Mouse (Mus musculus) limb, embryonic 11.5 days (tissue): Measurements from ENCODE around the gene Gm6370. TPM values are rescaled to one million over a fixed set of nuclear protein-coding genes. Genes with fewer than 3 reads are reported as not detected.
"Not testable (repeated sequence)": the region's sequence is repeated elsewhere in the genome, so short reads cannot be mapped to it uniquely, and the experiment has no call there.

Experiments used
- ATAC-seq: fragments of 200-750 bp; cut with Nextera tagmentation; 2 replicates; pipeline ENCODE4 v1.8.0; 2017; ENCODE audit warnings: low read depth; ENCODE audit not compliant: insufficient number of reproducible peaks, low FRiP score, low TSS enrichment
- DNase-seq: peaks from one replicate; pipeline ENCODE4 v3.0.0-alpha.2; 2015; ENCODE audit warnings: low spot score
- H3K27ac ChIP-seq: fragments of 300-500 bp; sonication (generic); replicated peaks from 2 replicates; pipeline ENCODE4 v1.5.1; 2014; ENCODE audit warnings: low read depth, mild to moderate bottlenecking, low read length
- H3K27me3 ChIP-seq: fragments of 300-500 bp; sonication (generic); 2 replicates; pipeline ENCODE4 v1.6.1; 2014; ENCODE audit warnings: mild to moderate bottlenecking, low read length, mixed read lengths; ENCODE audit not compliant: control insufficient read depth, insufficient read depth
- H3K36me3 ChIP-seq: fragments of 300-500 bp; sonication (generic); 2 replicates; pipeline ENCODE4 v1.6.1; 2014; ENCODE audit warnings: mild to moderate bottlenecking, low read length, moderate library complexity, mixed read lengths; ENCODE audit not compliant: control insufficient read depth, insufficient read depth
- H3K4me1 ChIP-seq: fragments of 300-500 bp; sonication (generic); 2 replicates; pipeline ENCODE4 v1.6.1; 2014; ENCODE audit warnings: low read length, mixed read lengths; ENCODE audit not compliant: control insufficient read depth, insufficient read depth
- H3K4me2 ChIP-seq: fragments of 300-500 bp; sonication (generic); 2 replicates; pipeline ENCODE4 v1.6.1; 2014; ENCODE audit warnings: low read depth, mild to moderate bottlenecking, moderate library complexity; ENCODE audit not compliant: severe bottlenecking
- H3K4me3 ChIP-seq: fragments of 300-500 bp; sonication (generic); 2 replicates; pipeline ENCODE4 v1.5.1; 2014; ENCODE audit warnings: low read depth, low read length
- H3K9ac ChIP-seq: fragments of 300-500 bp; sonication (generic); 2 replicates; pipeline ENCODE4 v1.6.1; 2014; ENCODE audit warnings: mild to moderate bottlenecking, low read length
- H3K9me3 ChIP-seq: fragments of 300-500 bp; sonication (generic); 2 replicates; pipeline ENCODE4 v1.6.1; 2016; ENCODE audit warnings: low read length; ENCODE audit not compliant: control insufficient read depth
- WGBS: fragments of 180-500 bp; shearing (Covaris S2); extraction: QIAGEN DNeasy Blood & Tissue Kit; methylation state at CpG from one replicate; pipeline ENCODE4 v1.1.7; 2014; 5-methylcytosine and 5-hydroxymethylcytosine counted together
- polyA plus RNA-seq: library from polyadenylated mRNA; unstranded; fragments of >200 nt; fragmentation: Nextera tagmentation; extraction: Ambion mirVana; gene quantifications from 2 replicates; pipeline ENCODE4 v1.2.1, GENCODE M21; 2014

Gene Gm6370
- polyA plus RNA-seq, 1 experiment from 2014 or later, result not detected

DNA sequence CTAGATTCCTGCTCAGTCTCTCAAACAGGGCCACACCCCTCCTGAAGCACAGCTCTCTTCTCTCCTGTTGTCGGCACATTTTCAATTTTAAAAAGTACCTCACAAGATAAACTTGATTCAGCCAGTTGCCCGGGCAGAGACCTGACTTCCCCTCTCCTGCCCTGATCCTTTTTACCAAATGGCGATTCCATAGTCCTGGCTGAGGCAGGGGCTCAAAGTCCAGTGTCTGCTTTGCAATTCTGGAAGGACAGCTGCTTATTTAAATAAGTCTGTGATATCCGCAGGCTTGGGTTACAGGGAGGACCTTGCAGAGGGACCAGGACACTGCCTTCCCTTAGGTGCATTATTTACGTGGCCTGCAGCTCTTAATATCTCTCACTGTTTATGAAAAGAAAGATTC is 19.9 kb upstream of the Gm6370 start:
- Histone ChIP-seq H3K4me3 (no peak overlapping the region), H3K27me3 (no peaks in the 10 kb centered on the region), H3K9me3 (no peaks in the 10 kb centered on the region), H3K36me3 (no peaks in the 10 kb centered on the region), H3K9ac (no peak overlapping the region), H3K4me2 (no peak overlapping the region), H3K4me1 (no peaks in the 10 kb centered on the region), H3K27ac (no peak overlapping the region)
- DNase-seq (no peak), ATAC-seq (no peak)
- 91% methylated on average over 5 of the region's 5 CpGs for WGBS

DNA sequence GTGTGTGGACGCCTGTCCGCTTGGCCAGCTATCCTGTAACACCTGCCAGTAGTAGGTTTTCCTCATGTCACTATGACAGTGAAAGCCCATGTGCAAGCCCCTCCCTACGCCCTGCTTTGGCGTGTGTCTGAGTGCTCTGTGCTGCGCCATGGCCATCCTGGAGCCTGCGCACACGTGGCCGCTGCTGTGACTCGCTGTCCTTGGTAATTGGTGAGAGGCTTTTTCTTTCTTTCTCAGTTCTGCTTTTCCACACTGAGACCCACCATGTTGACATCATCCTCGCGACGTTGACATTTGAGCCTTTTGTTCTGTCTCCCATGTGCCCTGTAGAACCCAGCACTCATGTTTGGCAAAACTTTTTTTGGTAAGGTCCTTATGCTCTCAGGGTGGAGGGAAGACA is 19.3 kb upstream of the Gm6370 start:
- no peaks in the 10 kb centered on the region for H3K36me3 ChIP-seq
- no peaks in the 10 kb centered on the region for H3K4me1 ChIP-seq
- H3K4me3 ChIP-seq, result no peak overlapping the region
- DNase-seq, result no peak
- H3K4me2 ChIP-seq, result no peak overlapping the region
- H3K9ac ChIP-seq, result no peak overlapping the region
- no peak for ATAC-seq
- no peaks in the 10 kb centered on the region for H3K27me3 ChIP-seq
- H3K9me3 ChIP-seq, result no peaks in the 10 kb centered on the region
- 96% methylated on average over 12 of the region's 12 CpGs for WGBS
- H3K27ac ChIP-seq, result no peak overlapping the region

DNA sequence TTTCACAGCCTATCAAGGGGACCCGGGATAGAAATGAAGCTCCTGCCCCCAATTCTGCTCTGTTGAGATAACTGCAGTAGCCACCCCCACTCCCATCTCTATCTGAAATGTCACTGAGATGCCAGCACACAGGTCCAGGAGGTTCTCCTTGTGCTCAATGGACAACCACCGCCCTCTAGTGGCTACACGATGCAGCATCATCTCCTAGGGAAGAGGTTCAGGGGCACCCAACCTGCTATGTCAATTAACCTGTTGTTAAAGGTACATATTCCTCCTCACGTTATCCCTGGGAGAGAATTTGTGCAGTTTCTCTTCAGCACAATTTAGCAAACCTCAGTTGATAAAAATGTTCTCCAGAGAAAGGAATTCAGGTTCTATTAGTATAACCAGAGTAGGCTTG is 11.6 kb upstream of the Gm6370 start:
- H3K27ac ChIP-seq, H3K4me1 ChIP-seq, H3K9ac ChIP-seq, H3K4me3 ChIP-seq, H3K36me3 ChIP-seq, DNase-seq, H3K27me3 ChIP-seq, H3K9me3 ChIP-seq, H3K4me2 ChIP-seq, ATAC-seq: not testable (repeated sequence)
- 15% methylated on average over 4 of the region's 4 CpGs for WGBS

DNA sequence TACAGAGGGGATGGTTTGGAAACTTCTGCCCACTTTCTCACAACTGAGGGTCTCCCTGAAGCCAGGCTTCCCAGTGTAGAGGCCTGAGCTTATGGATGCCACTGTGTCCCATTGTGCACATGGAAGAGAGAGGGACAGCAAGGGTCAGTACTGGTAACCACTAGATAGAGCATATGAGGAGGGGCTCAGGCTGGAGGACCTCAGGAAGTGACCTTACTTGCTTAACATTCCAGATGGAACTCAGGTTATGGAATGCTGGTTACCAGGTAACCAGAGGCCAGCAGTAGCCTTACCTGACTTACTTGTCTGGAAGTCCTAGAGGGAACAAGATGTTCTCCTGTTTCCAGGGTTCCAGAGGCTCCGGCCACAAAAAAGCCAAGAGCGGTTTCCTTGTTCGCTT is 9.5 kb upstream of the Gm6370 start, which contains the start of gene Gm6408:
TSS of gene Gm6408 (plus strand) at position 301 of the 400 bp plus-strand sequence.
- 94% methylated on average over 2 of the region's 3 CpGs for WGBS
- H3K9ac ChIP-seq, H3K4me2 ChIP-seq, H3K9me3 ChIP-seq, H3K4me1 ChIP-seq, H3K36me3 ChIP-seq, H3K4me3 ChIP-seq, ATAC-seq, H3K27ac ChIP-seq, H3K27me3 ChIP-seq, DNase-seq: not testable (repeated sequence)

DNA sequence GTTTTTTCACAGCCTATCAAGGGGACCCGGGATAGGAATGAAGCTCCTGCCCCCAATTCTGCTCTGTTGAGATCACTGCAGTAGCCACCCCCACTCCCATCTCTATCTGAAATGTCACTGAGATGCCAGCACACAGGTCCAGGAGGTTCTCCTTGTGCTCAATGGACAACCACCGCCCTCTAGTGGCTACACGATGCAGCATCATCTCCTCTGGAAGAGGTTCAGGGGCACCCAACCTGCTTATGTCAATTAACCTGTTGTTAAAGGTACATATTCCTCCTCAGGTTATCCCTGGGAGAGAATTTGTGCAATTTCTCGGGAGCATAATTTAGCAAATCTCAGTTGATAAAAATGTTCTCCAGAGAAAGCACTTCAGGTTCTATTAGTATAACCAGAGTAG is 2.2 kb upstream of the Gm6370 start:
- H3K4me1 ChIP-seq, H3K27ac ChIP-seq, ATAC-seq, H3K27me3 ChIP-seq, H3K4me2 ChIP-seq, H3K9me3 ChIP-seq, H3K4me3 ChIP-seq, H3K36me3 ChIP-seq, DNase-seq, H3K9ac ChIP-seq: not testable (repeated sequence)
- WGBS, result 11% methylated on average over 3 of the region's 4 CpGs

DNA sequence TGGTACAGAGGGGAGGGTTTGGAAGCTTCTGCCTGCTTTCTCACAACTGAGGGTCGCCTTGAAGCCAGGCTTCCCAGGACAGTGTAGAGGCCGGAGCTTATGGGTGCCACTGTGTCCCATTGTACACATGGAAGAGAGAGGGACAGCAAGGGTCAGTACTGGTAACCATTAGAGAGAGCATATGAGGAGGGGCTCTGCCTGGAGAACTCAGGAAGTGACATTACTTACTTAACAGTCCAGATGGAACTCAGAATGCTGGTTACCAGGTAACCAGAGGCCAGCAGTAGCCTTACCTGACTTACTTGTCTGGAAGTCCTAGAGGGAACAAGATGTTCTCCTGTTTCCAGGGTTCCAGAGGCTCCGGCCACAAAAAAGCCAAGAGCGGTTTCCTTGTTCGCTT is 10.9 kb downstream of the Gm6370 start, which contains the start of gene 4930449I24Rik:
TSS of gene 4930449I24Rik (plus strand) at position 301 of the 400 bp plus-strand sequence.
- ATAC-seq, H3K9me3 ChIP-seq, H3K4me2 ChIP-seq, H3K27me3 ChIP-seq, H3K4me1 ChIP-seq, H3K27ac ChIP-seq, DNase-seq, H3K36me3 ChIP-seq, H3K4me3 ChIP-seq, H3K9ac ChIP-seq: not testable (repeated sequence)
- no CpG with 5 or more reads among the region's 5 CpGs for WGBS

DNA sequence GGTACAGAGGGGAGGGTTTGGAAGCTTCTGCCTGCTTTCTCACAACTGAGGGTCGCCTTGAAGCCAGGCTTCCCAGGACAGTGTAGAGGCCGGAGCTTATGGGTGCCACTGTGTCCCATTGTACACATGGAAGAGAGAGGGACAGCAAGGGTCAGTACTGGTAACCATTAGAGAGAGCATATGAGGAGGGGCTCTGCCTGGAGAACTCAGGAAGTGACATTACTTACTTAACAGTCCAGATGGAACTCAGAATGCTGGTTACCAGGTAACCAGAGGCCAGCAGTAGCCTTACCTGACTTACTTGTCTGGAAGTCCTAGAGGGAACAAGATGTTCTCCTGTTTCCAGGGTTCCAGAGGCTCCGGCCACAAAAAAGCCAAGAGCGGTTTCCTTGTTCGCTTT is 22.7 kb downstream of the Gm6370 start, which contains the start of gene Gm3402:
TSS of gene Gm3402 (plus strand) at position 301 of the 400 bp plus-strand sequence.
- not testable (repeated sequence) for DNase-seq, H3K9ac ChIP-seq, H3K9me3 ChIP-seq, H3K27me3 ChIP-seq, H3K36me3 ChIP-seq, H3K27ac ChIP-seq, H3K4me2 ChIP-seq, ATAC-seq, H3K4me1 ChIP-seq, H3K4me3 ChIP-seq
- no CpG with 5 or more reads among the region's 5 CpGs for WGBS

DNA sequence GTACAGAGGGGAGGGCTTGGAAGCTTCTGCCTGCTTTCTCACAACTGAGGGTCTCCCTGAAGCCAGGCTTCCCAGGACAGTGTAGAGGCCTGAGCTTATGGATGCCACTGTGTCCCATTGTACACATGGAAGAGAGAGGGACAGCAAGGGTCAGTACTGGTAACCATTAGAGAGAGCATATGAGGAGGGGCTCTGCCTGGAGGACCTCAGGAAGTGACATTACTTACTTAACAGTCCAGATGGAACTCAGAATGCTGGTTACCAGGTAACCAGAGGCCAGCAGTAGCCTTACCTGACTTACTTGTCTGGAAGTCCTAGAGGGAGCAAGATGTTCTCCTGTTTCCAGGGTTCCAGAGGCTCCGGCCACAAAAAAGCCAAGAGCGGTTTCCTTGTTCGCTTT is 34.3 kb downstream of the Gm6370 start, which contains the start of gene Gm3404:
TSS of gene Gm3404 (plus strand) at position 301 of the 400 bp plus-strand sequence.
- H3K4me1 ChIP-seq, H3K4me3 ChIP-seq, H3K27ac ChIP-seq, H3K36me3 ChIP-seq, DNase-seq, H3K9me3 ChIP-seq, ATAC-seq, H3K9ac ChIP-seq, H3K27me3 ChIP-seq, H3K4me2 ChIP-seq: not testable (repeated sequence)
- 100% methylated on average over 2 of the region's 3 CpGs for WGBS

DNA sequence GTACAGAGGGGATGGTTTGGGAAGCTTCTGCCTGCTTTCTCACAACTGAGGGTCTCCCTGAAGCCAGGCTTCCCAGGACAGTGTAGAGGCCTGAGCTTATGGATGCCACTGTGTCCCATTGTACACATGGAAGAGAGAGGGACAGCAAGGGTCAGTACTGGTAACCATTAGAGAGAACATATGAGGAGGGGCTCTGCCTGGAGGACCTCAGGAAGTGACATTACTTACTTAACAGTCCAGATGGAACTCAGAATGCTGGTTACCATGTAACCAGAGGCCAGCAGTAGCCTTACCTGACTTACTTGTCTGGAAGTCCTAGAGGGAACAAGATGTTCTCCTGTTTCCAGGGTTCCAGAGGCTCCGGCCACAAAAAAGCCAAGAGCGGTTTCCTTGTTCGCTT is 46.2 kb downstream of the Gm6370 start, which contains the start of gene Gm3409:
TSS of gene Gm3409 (plus strand) at position 301 of the 400 bp plus-strand sequence.
- not testable (repeated sequence) for H3K27ac ChIP-seq, H3K4me3 ChIP-seq, H3K27me3 ChIP-seq, H3K9ac ChIP-seq, ATAC-seq, H3K4me1 ChIP-seq, DNase-seq, H3K9me3 ChIP-seq, H3K36me3 ChIP-seq, H3K4me2 ChIP-seq
- 94% methylated on average over 3 of the region's 3 CpGs for WGBS
